Mouse (Mus musculus): ENCODE measurements around the gene Flywch1.

- TF ChIP-seq CHD1 (IDR thresholded peaks at IDR 0.05; ENCODE audit: low read depth, low read length) = no peak
- TF ChIP-seq RAD21 (IDR thresholded peaks at IDR 0.05; ENCODE audit: low read depth, low read length) = no peak
- no peak for TF ChIP-seq CTCF (conservative IDR thresholded peaks at IDR 0.05 in 1 of 2, IDR thresholded peaks at IDR 0.05 in 1 of 2; ENCODE audit: low read depth in 2 of 2, low read length in 2 of 2)
- TF ChIP-seq MAX (IDR thresholded peaks at IDR 0.05; ENCODE audit: low read length) = no peak
Measured at GRCm38 (mm10) chr17:23740136-23740584, 31.2 kb downstream of the Flywch1 start.
